Mouse (Mus musculus): Measurements from ENCODE around the gene Cmip.

Cmip gene

GRCm38 (mm10) chr8:117467466-117467865, 210.6 kb downstream of the Cmip start:
- no peak for DNase-seq (ENCODE audit: low spot score)

- no peak for DNase-seq (ENCODE audit: low spot score)
Observed at GRCm38 (mm10) chr8:117469431-117470341, 212.8 kb downstream of the Cmip start.

- DNase-seq (ENCODE audit: low spot score) = peak; percentile 67
Observed at GRCm38 (mm10) chr8:117470342-117470781, 213.5 kb downstream of the Cmip start.

- DNase-seq (ENCODE audit: low spot score) = no peak
Observed at GRCm38 (mm10) chr8:117471174-117471573, 214.3 kb downstream of the Cmip start.

- DNase-seq (ENCODE audit: low spot score) = no peak
Observed at GRCm38 (mm10) chr8:117471655-117472054, 214.8 kb downstream of the Cmip start.

- DNase-seq (ENCODE audit: low spot score) = no peak
Observed at GRCm38 (mm10) chr8:117472332-117472731, 215.5 kb downstream of the Cmip start.

- peak; percentile 75 for DNase-seq (ENCODE audit: low spot score)
Observed at GRCm38 (mm10) chr8:117474944-117475343, 218.1 kb downstream of the Cmip start.

GRCm38 (mm10) chr8:117475819-117476218, 219.0 kb downstream of the Cmip start:
- no peak for DNase-seq (ENCODE audit: low spot score)

- no peak for DNase-seq (ENCODE audit: low spot score)
Observed at GRCm38 (mm10) chr8:117478082-117478481, 221.2 kb downstream of the Cmip start.

- no peak for DNase-seq (ENCODE audit: low spot score)
Observed at GRCm38 (mm10) chr8:117479996-117480395, 223.1 kb downstream of the Cmip start.

GRCm38 (mm10) chr8:117480516-117480915, 223.7 kb downstream of the Cmip start:
- no peak for DNase-seq (ENCODE audit: low spot score)

GRCm38 (mm10) chr8:117481830-117482229, 225.0 kb downstream of the Cmip start:
- no peak for DNase-seq (ENCODE audit: low spot score)

- DNase-seq (ENCODE audit: low spot score) = no peak
Observed at GRCm38 (mm10) chr8:117484731-117485130, 227.9 kb downstream of the Cmip start.

GRCm38 (mm10) chr8:117485316-117485715, 228.5 kb downstream of the Cmip start:
- DNase-seq (ENCODE audit: low spot score) = no peak

GRCm38 (mm10) chr8:117488246-117489005, 231.6 kb downstream of the Cmip start:
- no peak for DNase-seq (ENCODE audit: low spot score)

GRCm38 (mm10) chr8:117493543-117493942, 236.7 kb downstream of the Cmip start:
- no peak for DNase-seq (ENCODE audit: low spot score)

- DNase-seq (ENCODE audit: low spot score) = no peak
Observed at GRCm38 (mm10) chr8:117494874-117495273, 238.0 kb downstream of the Cmip start.

- peak; percentile 6 for DNase-seq (ENCODE audit: low spot score)
Observed at GRCm38 (mm10) chr8:117498179-117498914, 241.5 kb downstream of the Cmip start, which contains the start of gene Plcg2. TSS of gene Plcg2 (plus strand) at chr8:117498291.

GRCm38 (mm10) chr8:117498915-117499540, 242.2 kb downstream of the Cmip start:
- DNase-seq (ENCODE audit: low spot score) = no peak

- DNase-seq (ENCODE audit: low spot score) = no peak
Observed at GRCm38 (mm10) chr8:117500232-117500823, 243.5 kb downstream of the Cmip start.

GRCm38 (mm10) chr8:117501323-117501722, 244.5 kb downstream of the Cmip start:
- no peak for DNase-seq (ENCODE audit: low spot score)
